ENCODE assay signal across 13 mouse cellular contexts in the genomic region with DNA sequence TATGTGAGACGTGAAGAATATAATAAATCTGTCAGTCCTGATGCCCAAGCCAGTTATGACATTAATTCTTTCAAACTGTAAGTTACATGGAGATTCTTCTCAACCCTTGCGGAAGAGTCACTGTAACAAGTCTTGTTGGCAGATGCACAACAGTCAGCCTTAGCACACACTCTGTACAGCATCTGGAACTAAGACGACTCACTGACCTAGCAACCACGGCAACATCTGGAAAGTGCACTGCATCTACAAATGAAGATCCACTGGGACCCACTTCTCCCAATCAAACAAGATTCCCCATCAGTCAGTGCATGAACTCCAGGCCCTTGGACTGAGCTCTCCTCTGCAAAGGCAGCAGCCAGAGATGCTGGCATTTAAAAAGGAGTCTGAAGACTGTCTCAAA.
"Had no signal": no experiment of that assay in that cellular context is flagged by ENCODE, and none has a peak within 500 bp of the region (broad histone marks: within the 10 kb centered on the region; RNA-seq: fewer than 3 reads in every experiment).

No protein-coding gene starts in this region.

- H3K4me3 ChIP-seq: layer of hippocampus, adult 2 months; liver, embryonic 15.5 days; midbrain, embryonic 15.5 days; neural tube, embryonic 13.5 days had no signal

- H3K36me3 ChIP-seq: liver, embryonic 15.5 days; midbrain, embryonic 15.5 days; neural tube, embryonic 13.5 days had no signal

- H3K9me3 ChIP-seq: liver, embryonic 15.5 days; midbrain, embryonic 15.5 days; neural tube, embryonic 13.5 days had no signal

- H3K4me1 ChIP-seq: liver, embryonic 15.5 days; midbrain, embryonic 15.5 days; neural tube, embryonic 13.5 days had no signal

- H3K27me3 ChIP-seq: liver, embryonic 15.5 days; midbrain, embryonic 15.5 days; neural tube, embryonic 13.5 days had no signal

- H3K9ac ChIP-seq: liver, embryonic 15.5 days; midbrain, embryonic 15.5 days; neural tube, embryonic 13.5 days had no signal

- DNase-seq: kidney, adult 8-10 months; kidney, postnatal 36 days; left cerebral cortex, postnatal 4 days; lung, adult 2 months; lung, postnatal 4 days; right cerebral cortex, postnatal 14 days; thymus, postnatal 4 days had no signal

- ATAC-seq: lung, postnatal 0 days; midbrain, embryonic 15.5 days had no signal

- H3K4me2 ChIP-seq: liver, embryonic 15.5 days; midbrain, embryonic 11.5 days; midbrain, embryonic 15.5 days; neural tube, embryonic 13.5 days had no signal

- H3K27ac ChIP-seq: layer of hippocampus, adult 2 months; liver, embryonic 15.5 days; midbrain, embryonic 15.5 days; neural tube, embryonic 13.5 days had no signal
